Mouse (Mus musculus) liver, embryonic 14.5 days (tissue): ENCODE measurements around the gene Smpd3.

ENCODE experiments used
- CTCF ChIP-seq: IDR thresholded peaks from 2 replicates; pipeline ENCODE4 v1.5.1; 2016; ENCODE audit warnings: antibody characterized with exemption, low read depth, control low read depth
- EP300 ChIP-seq: IDR thresholded peaks from 2 replicates; pipeline ENCODE4 v1.6.1; 2016; ENCODE audit warnings: antibody characterized with exemption, low read depth

- TF ChIP-seq CTCF = no peak
- TF ChIP-seq EP300 = no peak
These were observed 78.1 kb downstream of the Smpd3 start for GRCm38 (mm10) chr8:106259579-106260255.
